Mouse (Mus musculus): ENCODE results near the gene Tmc7. TPM values are rescaled to one million over a fixed set of nuclear protein-coding genes. Genes with fewer than 3 reads are reported as not detected.

Gene Tmc7
- polyA plus RNA-seq, 1 experiment from 2014 or later: 0.33 TPM

DNA sequence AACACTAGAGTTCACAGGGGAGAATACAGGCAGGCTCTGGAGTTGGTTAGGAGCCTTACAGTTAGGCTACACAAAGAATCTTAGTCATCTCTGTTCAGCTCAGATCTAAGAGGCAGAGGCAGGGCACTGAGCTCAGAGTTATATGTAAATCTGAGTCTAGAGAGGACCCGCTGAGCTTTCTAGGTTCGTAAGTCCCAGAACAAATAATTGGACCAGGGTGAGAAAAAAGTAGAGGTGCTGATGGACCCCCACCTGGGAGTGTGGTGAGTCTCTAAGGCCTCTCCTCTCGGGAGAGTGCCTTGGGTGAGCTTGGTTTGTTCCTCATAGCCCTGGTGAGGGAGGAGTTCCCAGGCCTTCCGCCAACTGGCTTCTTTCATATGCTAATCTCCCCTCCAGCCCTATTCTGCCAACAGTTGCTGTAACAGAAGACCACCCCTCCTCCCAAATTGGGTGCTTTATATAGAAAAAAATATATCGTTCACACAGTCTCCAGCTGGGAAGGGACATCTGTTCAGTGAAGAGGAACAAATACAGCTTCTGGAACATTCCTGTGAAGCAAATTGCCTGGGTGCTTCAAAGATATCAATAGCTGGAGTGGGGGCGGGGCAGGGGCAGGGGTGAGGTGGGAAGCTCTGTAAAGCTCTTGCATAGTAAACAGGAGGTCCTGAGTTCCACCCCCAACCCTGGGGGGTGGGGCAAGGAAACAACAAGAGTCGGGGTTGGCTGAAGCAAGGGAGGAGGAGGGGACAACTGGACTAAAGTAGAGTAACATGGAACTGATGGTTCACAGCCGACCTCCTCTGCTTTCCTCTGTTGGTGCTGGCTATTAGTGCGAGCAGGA, 9.3 kb upstream of the Tmc7 start:
- TF ChIP-seq EP300 (IDR thresholded peaks at IDR 0.05; ENCODE audit: low read depth) (no peak), CTCF (IDR thresholded peaks at IDR 0.05; ENCODE audit: low read depth) (no peak)
- Histone ChIP-seq H3K9me3 (ENCODE audit: low read length) (no peaks in the 10 kb centered on the region), H3K4me2 (ENCODE audit: low read depth, low read length) (no peak overlapping the region), H3K4me1 (ENCODE audit: insufficient read depth) (peaks cover 5% of the 10 kb centered on the region), H3K4me3 (ENCODE audit: low read depth, low read length) (no peak overlapping the region), H3K27me3 (ENCODE audit: insufficient read depth, low read length) (peaks cover 25% of the 10 kb centered on the region), H3K36me3 (replicated peaks; ENCODE audit: insufficient read depth, low read length) (no peaks in the 10 kb centered on the region), H3K9ac (replicated peaks) (no peak overlapping the region), H3K27ac (ENCODE audit: low read depth) (no peak overlapping the region)
- ATAC-seq: peak; percentile 56; the same call in 1 of the 2 replicates
- 25% methylated on average over 9 of the region's 9 CpGs for WGBS (ENCODE audit: insufficient replicate concordance)
- DNase-seq: peak; percentile 57

- Histone ChIP-seq H3K36me3 (replicated peaks; ENCODE audit: insufficient read depth, low read length) (no peaks in the 10 kb centered on the region), H3K9ac (replicated peaks) (no peak overlapping the region), H3K27ac (ENCODE audit: low read depth) (no peak overlapping the region), H3K4me2 (ENCODE audit: low read depth, low read length) (no peak overlapping the region), H3K4me1 (ENCODE audit: insufficient read depth) (no peaks in the 10 kb centered on the region; the same call in 1 of the 2 replicates), H3K27me3 (ENCODE audit: insufficient read depth, low read length) (peaks cover 16% of the 10 kb centered on the region; the same call in 1 of the 2 replicates), H3K4me3 (ENCODE audit: low read depth, low read length) (no peak overlapping the region), H3K9me3 (ENCODE audit: low read length) (peaks cover 4% of the 10 kb centered on the region; the same call in 1 of the 2 replicates)
- no peak for DNase-seq
- WGBS (ENCODE audit: insufficient replicate concordance): 55% methylated on average over 6 of the region's 6 CpGs
- ATAC-seq: no peak
- TF ChIP-seq CTCF (IDR thresholded peaks at IDR 0.05; ENCODE audit: low read depth) (no peak), EP300 (IDR thresholded peaks at IDR 0.05; ENCODE audit: low read depth) (no peak)
Observed at GRCm38 (mm10) chr7:118592146-118592545, 7.6 kb upstream of the Tmc7 start.

DNA sequence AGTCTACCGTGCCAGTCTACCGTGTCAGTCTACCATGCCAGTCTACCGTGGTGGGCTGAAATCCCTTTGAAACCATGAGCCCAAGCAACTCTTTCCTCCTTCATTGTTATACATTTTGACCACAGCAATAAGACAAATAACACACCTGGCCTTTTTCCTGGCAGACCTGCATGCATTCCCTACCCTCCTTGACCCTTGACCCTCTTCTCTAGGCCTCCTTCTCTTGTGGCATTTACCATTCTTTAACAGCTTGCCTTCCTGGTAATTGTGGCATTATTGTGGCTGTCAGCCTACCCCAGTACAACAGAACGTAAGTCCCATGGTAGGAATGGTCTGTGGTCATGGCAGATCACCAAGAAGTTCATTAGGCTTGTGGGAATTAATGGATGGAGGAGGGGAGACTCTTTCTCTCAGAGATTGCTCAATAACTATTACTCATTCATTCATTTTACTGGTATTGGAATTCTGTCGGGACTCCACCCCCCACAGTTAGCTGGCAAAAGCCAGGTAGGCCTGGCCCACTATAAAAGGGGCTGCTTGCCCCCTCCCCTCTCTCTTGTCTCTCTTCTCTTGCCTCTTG, 6.3 kb upstream of the Tmc7 start:
- no peak overlapping the region for H3K9ac ChIP-seq (replicated peaks)
- H3K4me2 ChIP-seq (ENCODE audit: low read depth, low read length): no peak overlapping the region
- WGBS (ENCODE audit: insufficient replicate concordance): 77% methylated on average over 5 of the region's 5 CpGs
- no peak for ATAC-seq
- H3K4me3 ChIP-seq (ENCODE audit: low read depth, low read length): no peak overlapping the region
- no peaks in the 10 kb centered on the region for H3K36me3 ChIP-seq (replicated peaks; ENCODE audit: insufficient read depth, low read length)
- 0 out of 2 replicates have a peak, but pooled peaks cover 5% of the 10 kb centered on the region for H3K27me3 ChIP-seq (ENCODE audit: insufficient read depth, low read length)
- no peak for DNase-seq
- H3K4me1 ChIP-seq (ENCODE audit: insufficient read depth): no peaks in the 10 kb centered on the region; the same call in 1 of the 2 replicates
- no peak overlapping the region for H3K27ac ChIP-seq (ENCODE audit: low read depth)
- peaks cover 4% of the 10 kb centered on the region; the same call in 1 of the 2 replicates for H3K9me3 ChIP-seq (ENCODE audit: low read length)
- TF ChIP-seq CTCF (IDR thresholded peaks at IDR 0.05; ENCODE audit: low read depth): no peak
- TF ChIP-seq EP300 (IDR thresholded peaks at IDR 0.05; ENCODE audit: low read depth): no peak

GRCm38 (mm10) chr7:118585856-118586255, 1.3 kb upstream of the Tmc7 start:
- Histone ChIP-seq H3K9ac (replicated peaks) (no peak overlapping the region), H3K27me3 (ENCODE audit: insufficient read depth, low read length) (no peaks in the 10 kb centered on the region), H3K9me3 (ENCODE audit: low read length) (peaks cover 4% of the 10 kb centered on the region; the same call in 1 of the 2 replicates), H3K4me3 (ENCODE audit: low read depth, low read length) (no peak overlapping the region), H3K4me1 (ENCODE audit: insufficient read depth) (peaks cover 6% of the 10 kb centered on the region; the same call in 1 of the 2 replicates), H3K4me2 (ENCODE audit: low read depth, low read length) (no peak overlapping the region), H3K36me3 (replicated peaks; ENCODE audit: insufficient read depth, low read length) (no peaks in the 10 kb centered on the region), H3K27ac (ENCODE audit: low read depth) (no peak overlapping the region)
- no peak for TF ChIP-seq CTCF (IDR thresholded peaks at IDR 0.05; ENCODE audit: low read depth)
- peak; percentile 27; the same call in 1 of the 2 replicates for ATAC-seq
- no peak for DNase-seq
- WGBS (ENCODE audit: insufficient replicate concordance): 68% methylated on average over 6 of the region's 6 CpGs

DNA sequence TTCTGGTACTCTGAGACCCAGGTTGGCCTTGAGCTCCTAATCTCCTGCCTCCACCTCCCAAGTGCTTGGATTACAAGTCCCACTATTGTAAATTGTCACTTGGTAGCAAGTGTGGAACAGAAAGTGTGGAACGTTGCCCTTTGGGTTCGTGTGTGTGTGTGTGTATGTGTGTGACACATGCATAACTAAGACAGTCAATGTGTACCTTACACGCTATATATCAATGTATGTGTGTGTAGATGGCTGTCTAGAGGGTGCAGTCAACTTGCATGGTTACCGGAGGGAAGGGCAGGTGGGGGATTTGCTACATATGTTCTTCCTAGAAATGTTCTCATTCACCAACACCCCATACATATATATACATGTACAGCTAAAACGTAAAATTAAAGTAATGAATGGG, 390 bp upstream of the Tmc7 start:
- no peak overlapping the region for H3K27ac ChIP-seq (ENCODE audit: low read depth)
- TF ChIP-seq EP300 (IDR thresholded peaks at IDR 0.05; ENCODE audit: low read depth): no peak
- TF ChIP-seq CTCF (IDR thresholded peaks at IDR 0.05; ENCODE audit: low read depth): no peak
- no peak overlapping the region for H3K9ac ChIP-seq (replicated peaks)
- peak overlapping the region; percentile 68 for H3K4me3 ChIP-seq (ENCODE audit: low read depth, low read length)
- WGBS (ENCODE audit: insufficient replicate concordance): 63% methylated on average over 5 of the region's 5 CpGs
- H3K4me2 ChIP-seq (ENCODE audit: low read depth, low read length): peak overlapping the region; percentile 95
- ATAC-seq (no peak), DNase-seq (no peak)
- no peaks in the 10 kb centered on the region for H3K27me3 ChIP-seq (ENCODE audit: insufficient read depth, low read length)
- peaks cover 6% of the 10 kb centered on the region; the same call in 1 of the 2 replicates for H3K4me1 ChIP-seq (ENCODE audit: insufficient read depth)
- no peaks in the 10 kb centered on the region for H3K36me3 ChIP-seq (replicated peaks; ENCODE audit: insufficient read depth, low read length)
- peaks cover 4% of the 10 kb centered on the region; the same call in 1 of the 2 replicates for H3K9me3 ChIP-seq (ENCODE audit: low read length)

DNA sequence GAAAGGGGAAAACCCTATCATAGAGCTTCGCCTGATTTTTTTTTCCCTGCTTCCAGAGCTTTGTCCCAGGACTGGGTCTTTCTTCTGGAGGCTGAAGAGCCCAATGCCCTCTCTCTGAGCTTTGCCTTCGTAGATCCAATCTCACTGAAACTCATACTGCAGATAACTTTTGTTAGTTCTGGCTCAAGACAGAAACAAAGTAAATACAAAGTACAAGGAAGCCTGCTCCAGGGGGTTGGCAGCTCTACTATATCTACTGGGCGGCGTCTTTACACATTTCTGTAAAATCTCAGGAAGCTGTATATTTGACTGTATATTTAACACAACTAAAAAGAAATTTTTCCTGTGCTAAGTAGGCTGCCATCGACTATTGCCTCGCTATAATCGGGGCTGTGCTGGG, 715 bp downstream of the Tmc7 start:
- Histone ChIP-seq H3K4me1 (ENCODE audit: insufficient read depth) (peaks cover 6% of the 10 kb centered on the region; the same call in 1 of the 2 replicates), H3K27ac (ENCODE audit: low read depth) (no peak overlapping the region), H3K4me3 (ENCODE audit: low read depth, low read length) (peak overlapping the region; percentile 68), H3K36me3 (replicated peaks; ENCODE audit: insufficient read depth, low read length) (no peaks in the 10 kb centered on the region), H3K27me3 (ENCODE audit: insufficient read depth, low read length) (no peaks in the 10 kb centered on the region), H3K9me3 (ENCODE audit: low read length) (peaks cover 4% of the 10 kb centered on the region; the same call in 1 of the 2 replicates), H3K9ac (replicated peaks) (peak overlapping the region; percentile 59; the same call in 1 of the 2 replicates), H3K4me2 (ENCODE audit: low read depth, low read length) (peak overlapping the region; percentile 95)
- ATAC-seq: no peak
- 22% methylated on average over 7 of the region's 7 CpGs for whole genome bisulfite sequencing (ENCODE audit: insufficient replicate concordance)
- no peak for DNase-seq
- TF ChIP-seq CTCF (IDR thresholded peaks at IDR 0.05; ENCODE audit: low read depth): no peak
- TF ChIP-seq EP300 (IDR thresholded peaks at IDR 0.05; ENCODE audit: low read depth): no peak
